Mouse (Mus musculus) embryo, embryonic 9.5 days (tissue): ENCODE measurements around the gene Pdk4.

Experiments used
- DNase-seq: peaks from one replicate; pipeline ENCODE4 v3.0.0-alpha.2; 2017; ENCODE audit errors: extremely low spot score

The Pdk4 gene

DNA sequence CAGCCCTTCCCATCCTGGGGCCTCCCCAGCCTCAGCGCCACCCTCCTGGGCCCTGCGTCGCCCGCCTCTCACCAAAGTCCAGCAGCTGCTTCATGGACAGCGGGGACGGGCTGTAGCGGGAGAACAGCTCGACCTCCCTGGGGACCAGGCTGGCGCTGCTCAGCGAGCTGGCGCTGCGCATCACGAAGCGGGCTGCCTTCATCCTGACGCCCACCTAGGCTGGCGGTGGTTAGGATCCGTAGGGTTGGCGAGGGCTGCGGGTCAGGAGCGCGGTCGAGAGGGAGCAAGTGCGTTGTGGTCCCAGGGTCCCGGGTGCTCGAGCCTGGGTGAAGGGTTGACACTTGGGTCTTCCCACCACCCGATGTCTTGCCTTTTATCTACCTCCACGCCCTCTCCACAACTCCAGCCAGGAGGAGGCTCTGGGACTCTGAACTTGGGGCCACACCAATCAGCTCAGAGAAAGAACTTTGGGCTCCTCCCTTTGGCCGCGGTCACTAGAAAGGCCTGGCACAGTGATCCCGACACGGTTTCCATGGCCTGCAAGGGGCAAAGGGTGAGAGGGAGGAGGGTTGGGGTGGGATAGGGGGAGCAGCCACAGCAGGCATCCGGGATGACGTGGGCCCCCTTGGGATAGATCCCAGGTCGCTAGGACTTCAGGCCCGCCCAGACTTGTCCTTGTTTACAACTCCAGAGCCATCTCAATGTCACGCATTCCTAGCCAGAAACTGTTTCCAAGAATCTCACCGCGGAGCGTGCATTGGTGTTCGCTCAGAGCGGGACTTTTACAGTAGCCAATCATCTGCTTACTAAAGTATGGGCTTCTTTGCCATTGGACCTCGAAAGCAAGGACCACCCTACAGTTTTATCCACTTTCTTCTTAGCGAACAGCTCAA lies at the start of gene Pdk4:
Pdk4 (minus strand) TSS at position 349 of the 893 bp plus-strand sequence.
- peak; percentile 72 for DNase-seq

DNA sequence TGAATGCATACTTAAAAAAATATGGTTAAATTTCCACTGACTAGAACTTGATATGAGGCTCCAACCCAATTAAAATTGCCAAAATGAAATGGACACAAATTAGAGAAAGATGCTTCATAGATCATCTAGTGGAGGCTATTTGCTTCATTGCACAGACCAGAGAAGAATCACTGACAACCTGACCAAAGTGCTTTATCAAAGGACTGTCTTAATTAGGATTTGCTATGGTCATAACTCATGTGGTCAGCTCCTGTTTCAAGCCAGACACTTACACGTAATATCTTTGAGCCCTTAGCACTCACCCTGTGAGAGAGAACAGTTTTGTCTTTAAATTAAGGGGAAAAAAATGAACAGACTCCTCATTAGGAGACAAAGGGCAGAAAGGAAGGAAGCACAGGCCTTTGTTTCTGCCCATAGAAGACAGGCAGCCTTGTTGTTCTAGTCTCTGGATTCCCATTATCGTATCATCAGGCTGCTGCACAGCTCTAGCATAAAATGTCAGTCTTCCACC lies 41.8 kb upstream of the Pdk4 start:
- DNase-seq = no peak

DNA sequence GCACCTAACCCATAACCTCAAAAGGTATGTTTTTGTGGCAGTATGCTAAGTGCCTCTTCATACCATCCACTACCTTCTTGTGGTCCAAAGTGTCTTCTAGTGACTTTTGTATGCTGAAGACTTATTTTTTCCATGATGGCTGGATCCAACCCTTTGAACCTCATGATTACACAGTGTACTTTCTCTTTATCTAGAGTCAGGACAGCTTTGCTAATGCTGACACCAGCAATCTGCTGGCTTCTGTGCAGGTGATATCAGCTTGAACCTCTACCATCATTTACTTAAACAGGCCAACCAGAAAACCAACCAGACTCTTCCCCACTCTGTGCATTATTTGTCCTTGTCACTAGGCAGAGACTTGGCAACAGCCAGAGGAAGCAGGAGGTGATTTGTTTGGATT lies 39.6 kb upstream of the Pdk4 start:
- DNase-seq = no peak

DNA sequence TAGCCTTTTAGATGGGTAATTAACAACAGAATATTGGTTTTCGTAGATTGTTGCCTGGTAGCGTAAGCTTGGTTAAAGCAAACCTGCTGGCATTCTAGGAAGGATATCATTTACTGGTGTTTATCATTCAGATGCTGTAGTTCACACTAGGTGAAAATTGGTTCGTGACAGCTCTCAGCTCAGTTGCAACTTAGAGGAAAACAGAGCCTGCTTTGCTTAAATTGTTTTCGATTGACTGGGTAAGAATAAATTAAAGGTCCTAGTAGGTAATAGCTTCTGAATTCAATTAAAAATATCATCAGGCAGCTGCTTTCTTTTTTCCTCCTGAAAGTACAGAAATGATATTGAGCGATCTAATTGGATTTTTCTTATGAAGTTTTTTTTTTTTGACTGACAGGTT lies 21.0 kb upstream of the Pdk4 start:
- DNase-seq = no peak

DNA sequence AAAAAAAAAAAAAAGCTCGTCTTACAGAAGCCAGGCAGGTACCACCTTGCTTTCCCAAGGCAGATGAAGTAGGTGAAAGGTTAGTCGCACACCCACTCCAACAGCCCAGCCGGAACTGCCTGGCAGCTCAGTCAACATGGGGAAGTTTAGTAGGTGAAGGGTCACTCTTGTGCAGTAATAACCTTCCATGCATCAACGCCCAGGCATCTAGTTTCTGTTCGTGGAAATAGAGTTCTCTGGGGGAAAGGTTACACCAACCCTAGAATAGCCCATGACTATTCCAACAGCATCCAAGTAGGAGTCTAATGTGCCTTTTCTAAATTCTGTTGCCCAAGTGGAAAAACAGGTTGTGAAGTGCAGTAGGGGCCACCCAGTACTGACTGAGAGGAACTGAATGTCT lies 13.6 kb upstream of the Pdk4 start:
- DNase-seq = peak; percentile 15

DNA sequence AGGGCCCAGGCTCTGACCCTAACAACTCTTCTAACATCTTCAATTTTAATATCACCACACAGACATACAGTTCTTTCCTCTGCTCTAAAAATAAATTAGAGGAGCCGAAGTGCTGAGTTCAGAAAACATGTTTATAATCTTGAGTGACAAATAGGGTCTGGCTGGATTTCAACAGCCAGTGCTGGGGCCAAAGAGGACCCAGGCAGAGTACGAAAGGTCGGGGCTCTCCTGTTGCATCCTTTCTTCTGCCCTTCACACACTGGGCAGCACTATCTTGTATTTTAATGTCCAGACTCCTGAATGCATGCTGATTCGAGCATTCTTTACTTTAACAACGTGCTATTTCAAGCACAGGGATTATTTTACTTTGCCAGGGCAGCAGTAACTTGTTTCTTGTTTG lies 13.2 kb upstream of the Pdk4 start:
- DNase-seq = no peak

DNA sequence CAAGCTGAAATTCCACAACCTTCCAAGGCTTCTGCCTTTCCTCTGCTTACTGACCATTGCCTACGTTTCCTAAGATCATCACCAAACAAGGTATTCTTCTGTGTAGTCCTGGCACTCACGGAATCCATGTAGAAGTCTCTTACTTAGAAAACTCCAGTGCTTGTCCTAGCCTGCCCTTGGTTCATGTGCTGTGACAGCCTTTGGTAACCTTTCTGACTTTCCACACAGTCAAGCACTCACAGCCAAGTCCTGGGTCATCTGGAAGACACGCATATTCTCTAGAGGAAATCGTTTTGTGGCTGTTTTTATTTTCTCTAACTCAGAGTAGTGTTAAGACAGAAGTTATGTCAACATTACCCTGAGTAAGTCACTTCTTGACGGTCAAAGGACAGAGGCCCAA lies 11.7 kb upstream of the Pdk4 start:
- DNase-seq = no peak

DNA sequence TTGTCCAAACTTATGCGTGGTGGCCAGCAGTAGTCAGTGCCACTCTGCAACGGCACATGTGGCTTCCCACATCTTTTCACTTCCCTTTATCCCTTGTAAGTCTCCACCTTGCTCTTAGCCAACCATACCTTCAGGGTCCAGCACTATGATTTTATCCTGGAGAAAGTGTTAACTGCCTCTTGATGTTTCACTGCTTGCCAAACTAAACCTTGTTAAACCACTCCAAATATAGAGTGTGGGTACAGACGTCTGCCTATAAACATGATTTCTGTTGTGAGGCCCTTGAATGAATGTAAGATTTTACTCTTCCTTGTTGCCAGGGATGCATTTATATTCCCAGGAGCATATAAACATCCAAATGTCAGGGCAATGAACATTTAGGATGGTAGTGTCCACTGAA lies 10.2 kb upstream of the Pdk4 start:
- DNase-seq = no peak

DNA sequence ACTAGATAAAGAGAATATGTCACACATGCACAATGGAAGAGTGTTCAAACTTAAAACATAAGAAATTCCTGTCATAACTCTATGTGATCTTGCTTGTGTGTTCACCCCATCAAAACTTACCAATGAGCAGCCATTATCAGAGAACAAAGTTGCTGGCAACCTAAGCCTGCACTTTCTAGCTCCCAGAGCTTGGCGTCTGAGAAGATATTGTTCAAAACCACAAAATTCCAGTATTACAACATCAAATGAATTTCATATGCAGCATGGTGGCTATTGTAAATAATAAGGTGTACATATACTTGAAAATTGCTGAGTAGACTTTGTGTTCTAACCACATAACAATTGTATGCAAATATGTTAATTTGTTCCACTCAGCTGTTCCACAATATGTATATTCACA lies 6.7 kb upstream of the Pdk4 start:
- DNase-seq = no peak

DNA sequence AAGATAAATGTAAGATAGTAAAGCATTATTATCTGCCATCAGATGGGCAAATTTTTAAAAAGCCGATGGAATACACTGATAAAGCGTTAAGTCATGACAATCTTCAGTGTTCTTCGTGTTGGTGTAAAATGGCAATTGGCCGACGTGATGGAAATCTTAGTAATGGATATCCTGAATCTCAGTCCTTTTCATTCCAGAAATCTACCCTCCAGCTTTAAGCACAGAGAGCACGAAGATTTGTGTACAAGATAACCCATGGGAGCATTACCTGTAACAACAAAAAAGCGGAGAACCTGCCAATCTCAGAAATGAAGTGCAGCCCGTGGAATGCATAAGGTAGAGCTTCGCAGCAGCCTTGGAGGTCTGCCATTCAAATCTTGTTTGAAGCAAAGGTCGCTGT lies 5.4 kb upstream of the Pdk4 start:
- DNase-seq = no peak

DNA sequence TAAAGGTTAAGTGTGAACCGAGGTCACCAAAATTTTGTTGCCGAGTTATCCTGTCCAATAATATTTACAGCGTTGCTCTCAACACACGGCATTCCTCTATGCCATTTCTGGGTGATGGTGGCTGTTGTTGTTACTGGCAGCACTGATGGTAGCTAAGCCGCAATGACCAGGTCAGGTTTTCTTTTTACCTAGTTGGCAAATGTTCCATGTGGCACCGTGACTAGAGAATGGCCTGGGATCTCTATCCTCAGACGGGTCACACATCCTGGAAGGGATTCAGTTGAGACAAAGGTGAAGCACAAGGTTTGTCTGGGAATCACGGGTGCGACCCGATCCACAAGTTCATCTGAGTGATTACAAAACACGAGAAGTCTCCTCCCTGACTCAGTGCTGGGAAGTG lies 2.6 kb upstream of the Pdk4 start:
- DNase-seq = no peak

DNA sequence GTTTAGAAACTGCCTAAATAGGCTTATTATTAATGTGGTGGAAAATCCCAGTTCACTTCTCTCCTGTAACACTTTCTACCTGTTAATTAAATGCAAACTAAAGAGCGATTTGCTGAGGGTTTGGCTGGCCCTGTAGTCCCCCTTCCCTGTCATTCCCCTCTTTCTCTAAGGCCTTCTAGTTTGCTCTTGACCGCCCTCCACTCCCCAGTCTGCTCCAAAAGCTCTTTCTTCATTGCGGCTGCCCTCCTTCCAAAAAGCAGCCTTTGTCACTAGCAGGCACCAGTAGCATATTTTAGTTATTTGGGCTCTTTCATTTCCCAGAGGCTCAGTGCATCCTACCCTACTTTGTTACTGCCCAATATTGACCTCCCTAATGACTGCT lies 736 bp upstream of the Pdk4 start:
- DNase-seq = no peak

DNA sequence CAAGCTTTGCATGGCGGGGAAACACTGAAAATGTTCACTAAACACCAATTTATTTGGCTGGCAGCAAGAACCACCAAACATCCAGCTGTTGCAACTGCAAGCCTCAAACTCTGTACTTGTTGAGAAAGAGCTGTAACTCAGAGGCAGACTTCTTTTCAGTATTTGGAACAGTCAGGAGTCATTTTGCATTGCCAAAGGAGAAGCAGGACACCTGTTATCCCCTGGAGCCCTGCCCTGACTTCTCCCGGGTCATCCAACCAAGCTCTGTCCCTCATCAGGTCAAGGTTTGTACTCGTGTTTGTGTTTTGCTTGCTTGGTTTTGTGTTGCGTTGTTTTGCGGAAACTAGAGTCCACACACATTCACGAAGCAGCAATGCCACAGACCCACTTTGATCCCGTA lies 11.1 kb downstream of the Pdk4 start:
- no peak for DNase-seq

DNA sequence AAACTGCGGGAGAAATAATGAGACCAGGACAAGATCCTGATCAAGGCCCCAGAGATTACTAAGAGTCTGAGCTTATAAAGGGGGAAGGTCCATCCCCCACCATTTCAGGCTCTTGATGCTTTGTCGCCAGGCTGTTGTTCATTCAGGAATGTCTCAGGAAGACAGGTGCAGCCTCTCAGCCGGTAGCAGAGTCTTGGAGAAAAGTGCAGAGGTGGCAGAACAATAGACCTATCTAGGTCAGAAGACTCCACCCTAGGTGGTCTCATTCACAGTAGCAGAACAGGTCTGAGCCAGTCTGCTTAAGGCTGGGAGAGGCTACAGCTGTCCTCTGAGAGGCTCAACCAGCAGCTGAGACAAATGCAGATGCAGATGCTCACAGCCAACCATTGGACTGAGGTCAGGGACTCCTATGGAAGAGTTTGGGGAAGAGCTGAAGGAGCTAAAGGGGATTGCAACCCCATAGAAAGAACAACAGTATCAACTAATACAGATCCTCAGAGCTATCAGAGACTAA lies 13.8 kb downstream of the Pdk4 start:
- DNase-seq = no peak

DNA sequence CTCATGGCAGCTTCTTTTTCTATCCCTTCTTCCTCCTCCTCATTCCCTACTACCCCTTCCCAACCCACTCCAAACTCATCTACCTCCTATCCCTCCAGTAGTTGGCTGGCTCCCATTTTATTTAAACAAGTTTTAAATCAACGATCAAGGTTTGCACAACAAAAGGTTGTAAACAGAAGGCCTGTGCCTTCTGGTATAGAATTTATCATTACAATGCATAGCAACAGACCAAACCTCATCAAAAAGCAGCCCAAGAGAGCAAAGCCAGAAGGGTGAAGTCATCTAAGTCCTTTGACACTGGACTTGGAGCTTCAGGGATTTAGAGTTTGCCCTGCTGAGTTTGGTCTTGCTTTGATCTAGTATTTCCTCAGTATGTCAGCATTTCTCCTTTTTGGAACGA lies 15.0 kb downstream of the Pdk4 start:
- DNase-seq = no peak

DNA sequence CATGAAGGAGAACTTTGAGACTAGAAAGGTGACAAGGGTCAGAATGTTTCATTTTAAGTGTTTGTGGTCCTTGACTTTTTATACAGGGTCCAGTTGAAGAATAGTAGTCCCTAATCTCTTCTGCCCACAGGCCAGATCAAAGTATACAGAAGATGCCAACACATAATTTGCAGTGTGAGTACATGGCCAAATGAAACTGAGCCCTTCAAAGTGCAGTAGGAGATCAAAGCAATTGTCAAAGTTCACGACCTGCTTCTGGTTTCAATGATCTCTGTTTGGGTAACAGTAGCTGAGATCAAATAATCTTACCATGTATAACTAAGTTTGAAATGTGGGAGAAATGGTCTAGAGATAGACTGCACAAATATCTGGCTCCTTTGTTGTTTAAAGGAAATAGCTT lies 22.1 kb downstream of the Pdk4 start:
- no peak for DNase-seq

DNA sequence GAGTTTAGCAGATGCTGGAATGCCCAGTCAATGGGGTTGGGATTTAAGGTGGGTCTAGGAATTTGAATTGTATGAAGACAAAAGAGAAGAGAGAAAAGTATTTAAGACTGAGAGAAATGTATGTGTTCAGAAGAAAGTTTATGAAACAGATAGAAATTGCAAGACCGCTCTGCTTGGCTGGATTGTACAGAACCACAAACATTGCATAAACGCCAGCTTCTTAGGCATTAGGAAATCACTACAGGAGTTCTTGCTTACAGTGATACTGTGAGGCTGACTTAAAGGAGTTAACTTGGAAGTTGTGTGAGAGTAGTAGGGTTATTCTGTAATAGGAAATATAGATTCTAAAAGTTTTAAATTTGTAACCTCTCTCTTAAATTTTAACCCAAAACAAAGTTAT lies 23.4 kb downstream of the Pdk4 start:
- DNase-seq = no peak

DNA sequence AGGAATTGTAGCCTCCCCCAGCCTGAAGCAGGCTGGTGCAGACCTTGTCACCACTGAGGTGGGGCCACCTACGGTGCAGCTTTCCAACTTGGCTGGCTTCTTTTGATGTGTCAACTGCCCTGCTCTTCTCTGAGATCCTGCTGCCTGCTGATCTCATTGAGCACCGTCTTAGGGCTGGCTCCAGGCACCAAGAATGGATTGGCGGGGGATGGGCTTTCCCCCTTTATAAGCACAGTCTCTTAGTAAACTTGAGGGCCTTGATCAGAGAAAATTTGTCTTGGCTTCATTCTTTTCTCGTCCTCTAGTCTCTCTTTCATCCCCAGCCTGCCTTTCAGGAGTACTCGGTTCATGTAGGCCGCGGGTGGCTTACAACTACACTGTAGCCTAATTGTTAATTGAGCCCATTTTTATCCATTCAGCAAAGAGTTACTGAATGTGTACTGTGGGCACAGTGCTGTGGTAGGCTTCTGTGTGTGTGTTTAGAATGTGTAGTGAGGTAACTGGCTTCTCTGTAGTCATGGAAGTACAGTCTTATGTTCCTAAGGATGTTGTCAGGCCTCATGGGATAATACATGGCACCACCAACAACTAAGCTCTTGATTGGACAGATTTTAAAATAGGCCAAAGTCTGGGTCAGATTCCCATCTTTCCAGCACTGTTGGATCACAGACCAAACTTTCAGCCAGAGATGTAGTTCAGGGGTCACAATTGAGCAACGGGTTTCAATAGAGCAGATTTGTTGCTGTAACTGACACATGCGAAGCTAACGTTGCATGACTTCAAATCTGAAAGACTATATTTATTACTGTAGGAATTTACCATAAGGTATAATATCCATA lies 25.4 kb downstream of the Pdk4 start:
- no peak for DNase-seq

DNA sequence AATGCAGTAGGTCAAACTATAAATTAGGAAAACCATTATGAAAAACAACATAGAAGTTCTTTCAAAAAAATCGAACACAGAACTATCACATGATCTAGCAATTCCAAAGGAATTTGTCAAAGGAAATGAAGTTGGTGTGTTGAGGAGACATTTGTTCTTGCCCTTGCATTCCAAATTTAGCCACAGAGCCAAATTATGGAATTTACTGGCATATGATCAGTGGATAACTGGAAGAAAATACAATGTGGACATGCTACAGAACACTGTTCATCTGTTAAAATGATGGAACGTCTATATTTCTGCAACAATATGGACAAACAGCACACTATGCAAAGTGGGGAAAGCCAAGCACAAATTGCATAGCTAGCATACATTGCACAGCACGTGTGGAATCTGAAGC lies 40.3 kb downstream of the Pdk4 start:
- DNase-seq = no peak

DNA sequence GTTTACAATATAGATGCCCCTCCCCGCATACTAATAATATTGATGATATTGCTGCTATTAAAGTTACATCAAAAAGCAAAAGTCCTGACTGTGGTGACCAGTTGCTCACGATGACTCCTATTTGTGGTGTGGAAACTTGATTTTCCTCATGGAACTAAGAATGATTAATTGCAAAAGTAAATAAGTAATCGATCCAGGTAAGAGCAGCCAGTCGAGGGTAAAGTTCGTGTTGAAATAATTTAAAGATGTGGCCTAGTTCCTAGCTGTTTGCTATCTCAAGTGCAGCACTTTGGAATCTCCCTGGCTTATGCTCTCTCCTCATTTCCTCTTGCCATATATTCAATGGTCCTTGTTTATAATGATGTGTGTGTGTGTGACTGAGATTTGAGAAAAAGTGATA lies 46.2 kb downstream of the Pdk4 start:
- no peak for DNase-seq

DNA sequence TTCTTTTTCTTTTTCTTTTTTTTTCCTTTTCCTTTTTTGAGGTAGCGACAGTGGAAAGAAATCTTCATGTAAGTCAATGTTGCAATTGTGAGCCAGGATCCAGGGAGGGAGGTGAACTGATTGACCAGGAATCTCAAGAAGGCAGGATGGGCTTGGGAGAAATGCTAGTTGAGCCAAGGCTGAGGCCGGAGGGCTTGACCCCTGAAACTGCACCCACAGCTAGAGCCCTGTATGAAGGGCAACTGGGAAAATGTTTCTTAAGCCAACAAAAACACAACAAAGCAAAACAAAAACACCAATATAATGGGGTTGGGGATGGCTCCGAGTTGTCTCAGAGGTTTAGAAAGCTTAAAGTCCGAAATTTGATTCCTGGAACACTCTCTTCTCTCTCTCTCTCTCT lies 47.7 kb downstream of the Pdk4 start:
- peak; percentile 9 for DNase-seq

DNA sequence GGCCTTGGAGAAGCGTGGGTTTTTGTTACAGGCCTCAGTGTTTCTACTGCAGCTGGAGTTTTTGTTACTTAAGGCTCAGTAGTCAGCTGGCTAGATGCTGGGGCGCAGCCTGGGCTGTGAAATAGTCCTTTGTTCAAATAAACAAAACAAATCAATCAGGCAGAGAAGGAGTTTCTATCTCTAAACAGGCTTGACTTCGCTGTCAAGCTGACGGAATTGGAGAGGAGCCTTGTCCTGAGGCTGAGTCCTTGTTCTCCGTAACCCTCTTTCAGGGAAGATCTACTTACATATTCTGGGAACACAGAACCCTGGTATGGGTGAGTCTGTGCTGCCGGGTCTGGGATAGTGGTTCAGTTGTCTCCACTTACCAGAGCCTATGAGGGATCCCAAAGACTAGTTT lies 48.6 kb downstream of the Pdk4 start:
- peak; percentile 27 for DNase-seq

DNA sequence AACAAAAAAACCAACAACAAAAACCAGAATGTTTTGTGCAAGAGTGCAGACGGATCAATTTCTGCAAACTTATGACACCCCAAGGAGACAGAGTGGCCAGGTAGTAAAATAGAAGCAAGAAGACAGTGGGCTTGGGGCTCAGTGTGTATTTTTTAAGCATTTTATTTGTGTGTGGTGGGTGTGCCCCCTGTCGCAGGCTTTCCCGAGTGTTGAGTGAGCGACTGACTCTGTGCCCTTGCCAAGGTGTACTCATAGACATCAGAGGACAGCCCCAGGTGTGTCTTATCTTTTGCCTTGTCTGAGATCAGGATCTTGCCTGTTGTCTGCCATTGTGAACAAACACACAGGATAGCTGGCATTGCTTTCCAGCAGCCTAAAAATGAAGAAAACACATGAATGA lies 49.1 kb downstream of the Pdk4 start:
- no peak for DNase-seq
